Mouse (Mus musculus): ENCODE results near the gene Ctps2.
"Not testable (repeated sequence)": the region's sequence is repeated elsewhere in the genome, so short reads cannot be mapped to it uniquely, and the experiment has no call there.

Gene Ctps2

DNA sequence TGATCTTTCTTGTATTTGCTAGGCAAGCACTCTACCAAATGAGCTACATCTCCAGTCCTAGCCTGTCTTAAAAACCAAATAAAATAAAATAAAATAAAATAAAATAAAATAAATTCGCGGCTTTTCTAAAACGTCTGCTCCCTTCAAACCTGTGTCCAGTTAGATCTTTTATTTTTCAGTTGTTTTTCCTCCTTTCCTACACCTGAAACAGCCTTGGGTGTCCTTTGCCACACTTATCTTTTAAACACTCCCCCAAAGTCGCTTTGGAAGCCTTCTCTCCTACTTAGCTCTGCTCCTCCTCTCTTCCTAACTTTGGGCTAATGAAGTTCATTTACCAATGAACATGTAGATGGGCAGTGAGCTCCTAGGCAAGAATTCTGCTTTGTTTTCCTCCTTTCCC lies at the start of gene Ctps2:
Gene Ctps2 (plus strand): TSS at position 301 of the 400 bp plus-strand sequence.
- DNase-seq (ENCODE audit: low spot score): no peak

- peak; percentile 11 for DNase-seq (ENCODE audit: low spot score)
Observed at GRCm38 (mm10) chrX:162868294-162868965, 32.6 kb upstream of the Ctps2 start.

- peak; percentile 18 for DNase-seq (ENCODE audit: low spot score)
Observed at GRCm38 (mm10) chrX:162871734-162872517, 29.1 kb upstream of the Ctps2 start.

DNA sequence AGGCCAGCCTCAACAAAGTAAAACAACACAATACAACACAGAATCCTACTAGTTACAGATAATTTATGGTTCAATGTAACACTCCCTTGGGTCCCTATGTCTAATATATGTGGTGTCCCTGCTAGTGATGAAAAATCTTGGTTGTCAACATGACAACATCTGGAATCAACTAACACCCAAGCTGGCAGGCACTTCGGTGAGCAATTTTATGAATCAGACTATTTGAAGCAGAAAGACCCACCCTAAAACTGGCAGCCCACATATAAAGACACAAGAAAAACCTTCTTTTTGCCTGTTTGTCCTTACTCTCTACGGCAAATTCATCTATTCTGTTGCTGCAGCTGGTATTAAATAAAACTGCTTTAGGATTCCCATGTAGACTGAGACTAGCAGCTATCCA lies 27.3 kb upstream of the Ctps2 start:
- DNase-seq (ENCODE audit: low spot score): no peak

GRCm38 (mm10) chrX:162878236-162878635 lies 22.8 kb upstream of the Ctps2 start:
- DNase-seq (ENCODE audit: low spot score): no peak

DNA sequence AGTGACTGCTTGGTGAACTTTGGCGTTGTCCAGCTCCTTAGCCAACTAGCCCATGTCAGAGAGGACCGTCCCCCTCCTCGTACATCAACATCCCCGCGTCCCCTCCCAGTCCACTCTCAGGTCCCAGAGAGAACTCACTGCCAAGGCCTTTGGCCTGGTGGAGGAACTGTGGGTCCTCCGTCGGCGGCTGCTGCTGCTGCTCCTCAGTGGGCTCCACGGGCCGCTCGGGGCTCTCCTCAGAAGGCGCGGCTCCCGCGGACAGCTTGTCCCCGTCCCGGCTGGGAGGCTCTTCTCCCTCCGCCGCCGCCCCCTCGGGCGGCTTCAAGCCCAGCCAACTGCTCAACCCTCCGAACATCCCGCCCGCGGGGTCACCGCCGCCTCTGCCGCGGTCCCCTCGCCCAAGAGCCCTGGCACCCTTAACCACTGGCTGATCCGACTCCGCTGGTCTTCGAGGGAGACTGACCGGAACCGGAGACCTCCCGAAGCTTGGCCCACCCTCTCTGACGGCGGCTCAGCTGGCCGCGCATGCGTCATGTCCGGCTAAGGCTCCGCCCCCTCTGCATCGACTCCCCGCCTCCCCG lies 13.0 kb upstream of the Ctps2 start, which contains the start of gene Syap1:
Gene Syap1 (minus strand): TSS at position 517 of the 581 bp plus-strand sequence.
- DNase-seq (ENCODE audit: low spot score): peak; percentile 77

DNA sequence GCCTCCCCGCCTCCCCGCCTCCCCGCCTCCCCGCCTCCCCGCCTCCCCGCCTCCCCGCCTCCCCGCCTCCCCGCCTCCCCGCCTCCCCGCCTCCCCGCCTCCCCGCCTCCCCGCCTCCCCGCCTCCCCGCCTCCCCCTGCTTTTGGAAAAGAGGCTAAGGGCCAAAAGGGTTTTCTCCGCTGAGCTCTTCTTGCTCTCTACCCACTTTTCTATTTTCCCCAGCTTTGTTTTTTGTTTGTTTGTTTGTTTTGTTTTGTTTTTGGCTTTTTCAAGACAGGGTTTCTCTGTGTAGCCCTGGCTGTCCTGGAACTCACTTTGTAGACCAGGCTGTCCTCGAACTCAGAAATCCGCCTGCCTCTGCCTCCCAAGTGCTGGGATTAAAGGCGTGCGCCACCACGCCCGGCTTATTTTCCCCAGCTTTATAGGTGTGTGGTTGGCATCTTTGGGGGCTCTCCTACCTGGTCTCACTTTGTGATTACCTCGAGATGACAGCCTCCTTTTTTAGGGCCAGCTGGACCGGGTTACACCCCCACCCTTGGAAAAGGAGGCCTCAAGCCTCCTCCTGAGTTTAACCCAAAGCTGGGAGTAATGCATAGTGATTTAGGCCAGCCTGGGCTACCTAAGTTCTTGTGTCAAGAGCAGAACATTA lies 12.3 kb upstream of the Ctps2 start:
- DNase-seq (ENCODE audit: low spot score): not testable (repeated sequence)

DNA sequence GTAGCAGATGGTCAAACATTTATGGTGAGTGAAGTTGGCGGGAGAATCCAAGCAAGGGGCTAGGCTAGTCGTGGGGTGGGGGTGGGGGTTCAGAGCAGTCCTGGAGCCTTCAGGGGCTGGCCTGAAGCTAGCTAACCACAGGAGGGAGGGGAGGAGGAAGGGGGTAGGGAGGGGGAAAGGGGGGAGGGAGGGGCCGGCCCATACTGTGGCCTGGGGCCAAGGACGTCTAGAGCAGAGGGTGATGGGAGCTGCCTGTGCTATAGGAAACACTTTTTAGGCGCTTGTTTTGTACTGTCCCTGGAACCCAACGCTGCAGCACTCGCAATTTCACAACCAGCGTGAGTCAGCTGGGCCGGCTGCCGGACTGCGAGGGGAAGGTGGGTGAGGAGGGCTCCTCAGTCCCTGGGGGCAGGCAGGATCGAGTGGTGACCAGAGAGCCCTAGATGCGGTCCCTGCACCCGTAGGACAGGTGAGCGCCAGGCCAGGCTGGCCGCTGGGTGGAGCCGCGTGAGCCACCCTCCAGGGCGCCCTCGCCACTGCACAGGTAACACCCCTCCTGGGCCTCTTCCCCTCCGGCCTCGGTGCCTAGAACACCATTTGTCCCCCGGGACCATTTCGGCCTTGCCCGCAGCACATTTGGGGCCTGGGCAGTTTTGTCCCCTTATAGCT lies 467 bp downstream of the Ctps2 start:
- DNase-seq (ENCODE audit: low spot score): peak; percentile 22

- DNase-seq (ENCODE audit: low spot score): peak; percentile 88
Observed at GRCm38 (mm10) chrX:162902040-162902734, 1.1 kb downstream of the Ctps2 start.

DNA sequence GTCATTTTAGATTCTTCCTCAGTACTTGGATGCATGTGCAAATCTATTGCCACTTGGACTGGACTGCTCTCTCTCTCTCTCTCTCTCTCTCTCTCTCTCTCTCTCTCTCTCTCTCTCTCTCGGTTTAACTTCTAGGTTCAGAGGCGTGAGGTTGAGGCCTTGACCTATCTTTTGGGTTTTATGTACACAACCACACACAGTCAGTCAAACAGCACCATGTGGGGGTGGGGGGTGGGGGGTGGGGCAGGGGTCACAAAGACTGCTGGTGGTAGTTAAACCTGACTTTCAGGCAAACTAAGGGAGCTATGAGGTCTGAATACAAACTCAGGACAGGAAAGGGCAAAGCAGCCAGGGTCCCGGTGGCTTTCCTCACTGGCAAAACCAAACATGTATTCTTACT lies 6.5 kb downstream of the Ctps2 start:
- no peak for DNase-seq (ENCODE audit: low spot score)

DNA sequence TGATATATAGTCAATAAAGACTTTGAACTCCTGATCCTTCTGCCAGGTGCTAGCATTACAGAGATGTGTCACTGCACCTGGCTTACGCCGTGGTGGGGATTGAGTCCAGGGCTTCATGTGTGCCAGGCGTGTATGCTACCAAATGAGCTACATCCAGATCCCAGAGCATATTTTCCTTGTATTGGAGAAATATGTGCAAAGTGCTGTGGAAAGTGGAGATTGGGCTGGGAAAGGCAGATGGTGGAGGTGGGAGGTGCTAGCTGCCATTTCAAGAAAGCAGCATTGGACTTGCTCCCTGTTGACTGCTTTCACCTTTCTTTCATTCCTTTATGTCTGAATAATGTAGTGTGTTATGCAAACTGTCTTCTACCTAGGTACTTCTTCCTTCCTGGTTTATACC lies 12.6 kb downstream of the Ctps2 start:
- DNase-seq (ENCODE audit: low spot score): no peak

DNA sequence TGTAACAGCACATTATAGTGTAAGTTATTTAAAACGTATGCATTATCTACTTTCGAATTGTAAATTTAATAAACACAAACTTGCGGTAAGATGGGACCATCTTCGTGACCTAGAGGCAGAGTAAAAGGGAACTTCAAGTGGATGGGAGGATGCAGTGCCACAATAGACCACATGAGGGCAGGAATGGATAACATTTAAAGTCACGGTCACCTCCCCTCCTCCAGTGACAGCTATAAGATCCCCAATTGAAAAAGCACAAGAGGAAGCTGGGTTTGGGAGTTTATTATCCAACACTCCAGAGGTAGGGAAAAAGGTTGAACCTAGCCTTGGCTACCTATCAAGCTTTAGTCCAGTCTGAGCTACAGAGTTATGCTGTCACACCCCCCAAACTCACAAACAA lies 14.7 kb downstream of the Ctps2 start:
- peak; percentile 42 for DNase-seq (ENCODE audit: low spot score)

GRCm38 (mm10) chrX:162921487-162922125 lies 20.6 kb downstream of the Ctps2 start:
- DNase-seq (ENCODE audit: low spot score): no peak

GRCm38 (mm10) chrX:162931467-162931866 lies 30.4 kb downstream of the Ctps2 start:
- DNase-seq (ENCODE audit: low spot score): no peak

DNA sequence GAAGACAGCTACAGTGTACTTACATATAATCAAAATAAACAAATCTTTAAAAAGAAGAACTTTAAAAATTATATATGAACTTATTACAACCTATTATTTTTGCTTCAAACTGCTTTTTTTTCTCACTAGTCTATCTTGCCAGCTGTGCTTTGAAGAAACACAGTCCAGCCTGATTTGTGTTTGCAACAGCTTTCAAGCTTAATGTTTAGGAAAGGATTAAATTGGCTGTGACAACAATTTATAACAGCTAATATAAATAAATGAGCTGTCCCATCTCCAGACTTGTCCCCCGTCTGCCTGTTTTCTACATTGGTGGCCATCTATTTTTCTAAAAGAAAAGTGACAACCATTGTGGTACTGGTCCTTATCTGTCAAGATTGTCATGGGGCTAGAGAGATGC lies 41.0 kb downstream of the Ctps2 start:
- no peak for DNase-seq (ENCODE audit: low spot score)

GRCm38 (mm10) chrX:162949811-162950439 lies 48.9 kb downstream of the Ctps2 start:
- no peak for DNase-seq (ENCODE audit: low spot score)

DNA sequence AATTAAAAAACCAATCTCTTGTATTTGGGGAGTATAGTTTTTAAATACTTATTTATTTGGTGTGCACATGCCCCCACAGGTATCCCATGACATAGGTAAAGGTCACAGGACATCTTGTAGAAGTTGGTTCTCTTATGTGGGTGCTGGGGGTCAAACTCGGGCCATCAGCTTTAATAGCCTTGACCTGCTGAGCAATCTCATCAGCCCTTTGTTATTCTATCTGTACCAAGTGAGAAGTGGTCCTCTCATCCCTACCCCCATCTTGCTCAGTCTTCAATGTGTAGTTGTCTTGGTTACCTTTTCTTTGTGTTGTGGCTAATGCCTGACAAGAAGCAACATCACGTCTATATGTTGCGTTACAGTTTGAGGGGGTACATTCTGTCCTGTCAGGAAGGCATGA lies 56.9 kb downstream of the Ctps2 start:
- no peak for DNase-seq (ENCODE audit: low spot score)

DNA sequence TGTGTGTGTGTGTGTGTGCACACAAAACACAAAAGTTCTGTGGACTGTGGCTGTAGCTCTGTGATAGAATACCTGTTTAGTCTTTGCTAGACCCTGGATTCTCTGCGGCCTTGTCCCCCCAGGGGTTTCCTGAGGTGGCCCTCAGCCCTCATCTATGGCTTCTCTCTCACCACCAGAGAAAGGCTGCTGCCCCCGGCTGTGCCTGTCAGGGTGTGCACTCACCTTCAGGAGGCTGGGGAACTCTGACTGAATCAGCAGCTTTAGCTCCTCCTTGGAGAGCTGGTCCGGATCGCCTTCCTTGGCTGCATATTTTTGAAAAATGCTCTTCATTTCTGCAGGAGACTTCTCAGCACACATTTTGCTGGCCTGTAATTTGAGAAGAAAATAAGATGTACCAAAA lies 62.8 kb downstream of the Ctps2 start:
- DNase-seq (ENCODE audit: low spot score): no peak

GRCm38 (mm10) chrX:162964383-162964782 lies 63.3 kb downstream of the Ctps2 start, which contains the start of gene S100g:
TSS of gene S100g (minus strand) at chrX:162964599.
- DNase-seq (ENCODE audit: low spot score): no peak

- no peak for DNase-seq (ENCODE audit: low spot score)
Observed at GRCm38 (mm10) chrX:162967456-162967855, 66.4 kb downstream of the Ctps2 start.
